Mouse (Mus musculus): ENCODE measurements around the gene Bcl6.

DNA sequence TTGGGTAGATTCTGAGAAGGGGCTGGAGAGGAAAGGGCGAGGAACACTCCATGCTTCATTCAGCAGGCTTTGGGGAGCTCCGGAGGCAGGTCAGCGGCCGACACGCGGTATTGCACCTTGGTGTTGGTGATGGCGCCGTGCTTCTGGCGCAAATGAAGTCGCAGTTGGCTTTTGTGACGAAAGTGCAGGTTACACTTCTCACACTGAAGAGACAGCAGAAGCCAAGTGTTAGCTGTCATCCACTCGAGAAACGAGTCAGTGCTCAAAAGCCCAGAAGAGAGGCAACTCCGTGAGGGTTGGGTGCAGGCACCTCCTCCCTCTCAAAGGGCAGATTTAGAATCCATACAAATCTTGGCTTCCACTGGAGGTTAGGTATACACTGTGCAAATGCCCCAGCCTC is 22.6 kb downstream of the Bcl6 start:
- no peak for TF ChIP-seq TAL1 (IDR thresholded peaks at IDR 0.05; ENCODE audit: low read length)
- TF ChIP-seq GATA1 (IDR thresholded peaks at IDR 0.05; ENCODE audit: low read length) = no peak
